Mouse (Mus musculus): ENCODE results near the gene Sec14l2.

DNA sequence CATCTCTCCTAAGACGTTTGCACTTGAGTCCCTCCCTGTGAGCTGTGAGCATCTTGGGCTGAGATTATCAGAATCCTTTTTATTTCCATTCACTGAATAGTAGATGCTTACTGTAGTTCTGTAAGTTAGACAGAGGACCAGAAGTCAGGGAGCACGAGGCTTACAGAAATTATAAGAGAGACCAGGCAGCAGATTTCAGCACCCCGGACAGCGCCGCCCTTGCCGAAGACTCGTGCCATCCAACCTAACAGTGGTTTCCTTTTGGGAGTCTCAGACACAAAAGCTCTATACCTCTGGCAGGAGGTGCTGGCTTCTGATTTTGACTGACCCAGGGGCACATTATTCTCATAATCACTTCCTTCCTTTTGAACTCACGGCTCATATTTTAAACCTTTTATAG lies 46.6 kb downstream of the Sec14l2 start:
- TF ChIP-seq POLR2A (IDR thresholded peaks at IDR 0.05; ENCODE audit: extremely low read depth, insufficient read depth, low read length) (no peak), CTCF (IDR thresholded peaks at IDR 0.05; ENCODE audit: low read depth, low read length) (no peak)
